Mouse (Mus musculus): ENCODE data around the gene Foxl1.

Foxl1 gene

GRCm38 (mm10) chr8:121127756-121128375 is at the start of gene Foxl1:
Gene Foxl1 (plus strand): TSS chr8:121127940.
- POLR2A ChIA-PET: interaction anchor here in 1 of 4 experiments (1.0 to 1.3 kb wide), 2 partner anchors 12 to 35 kb away, joined by 3 to 4 read pairs; partner anchors contain the start of gene Foxc2
- CTCF ChIA-PET: interaction anchor here in 1 of 4 experiments (0.6 to 1.5 kb wide), 4 partner anchors 11 to 1375 kb away, joined by 3 to 5 read pairs (median 4); partner anchors contain the start of gene Foxc2

GRCm38 (mm10) chr8:121078721-121079120 is 49.0 kb upstream of the Foxl1 start:
- ChIA-PET CTCF (interaction anchor here in 1 of 4 experiments (1.0 kb wide), 1 partner anchor 108 kb away, joined by 5 read pairs; no protein-coding TSS in a partner anchor), POLR2A (interaction anchor here in 2 of 4 experiments (0.6 to 0.7 kb wide), 3 partner anchors 17 to 878 kb away, joined by 3 to 4 read pairs (median 3); no protein-coding TSS in a partner anchor)

GRCm38 (mm10) chr8:121079201-121079600 is 48.5 kb upstream of the Foxl1 start:
- CTCF ChIA-PET: interaction anchor here in 1 of 4 experiments (0.5 kb wide), 1 partner anchor 518 kb away, joined by 5 read pairs; no protein-coding TSS in a partner anchor
- POLR2A ChIA-PET: interaction anchor here in 2 of 4 experiments (0.6 to 0.7 kb wide), 2 partner anchors 18 to 69 kb away, joined by 3 read pairs; no protein-coding TSS in a partner anchor

GRCm38 (mm10) chr8:121079944-121080343 is 47.8 kb upstream of the Foxl1 start:
- ChIA-PET CTCF (no interaction called here), POLR2A (interaction anchor here in 1 of 4 experiments (0.6 kb wide), 1 partner anchor 647 kb away, joined by 5 read pairs; no protein-coding TSS in a partner anchor)

GRCm38 (mm10) chr8:121080361-121081090 is 47.2 kb upstream of the Foxl1 start:
- ChIA-PET POLR2A (interaction anchor here in 2 of 4 experiments (0.6 to 1.3 kb wide), 4 partner anchors 12 to 648 kb away, joined by 3 to 5 read pairs (median 5); partner anchors contain the start of gene Foxc2 (in 1 of the 2)), CTCF (interaction anchor here in 2 of 4 experiments (0.7 to 1.0 kb wide), 2 partner anchors 24 to 193 kb away, joined by 3 read pairs; no protein-coding TSS in a partner anchor)

GRCm38 (mm10) chr8:121081398-121081797 is 46.3 kb upstream of the Foxl1 start:
- POLR2A ChIA-PET: interaction anchor here in 3 of 4 experiments (0.6 to 1.4 kb wide), 4 partner anchors 13 to 409 kb away, joined by 3 to 5 read pairs (median 3); partner anchors contain the start of gene Foxc2 (in 1 of the 3)
- CTCF ChIA-PET: interaction anchor here in 2 of 4 experiments (0.7 to 1.0 kb wide), 3 partner anchors 23 to 279 kb away, joined by 3 to 4 read pairs (median 3); no protein-coding TSS in a partner anchor

- ChIA-PET CTCF (interaction anchor here in 2 of 4 experiments (0.6 to 1.5 kb wide), 3 partner anchors 10 to 280 kb away, joined by 4 to 6 read pairs (median 6); no protein-coding TSS in a partner anchor), POLR2A (interaction anchor here in 3 of 4 experiments (0.6 to 1.4 kb wide), 3 partner anchors 27 to 1578 kb away, joined by 3 to 5 read pairs (median 4); partner anchors contain the start of gene Foxc2 (in 1 of the 3))
Observed at GRCm38 (mm10) chr8:121082218-121083092, 45.3 kb upstream of the Foxl1 start.

GRCm38 (mm10) chr8:121083093-121083935 is 44.4 kb upstream of the Foxl1 start:
- ChIA-PET CTCF (interaction anchor here in 2 of 4 experiments (0.6 to 1.5 kb wide), 2 partner anchors 9 to 199 kb away, joined by 6 read pairs; no protein-coding TSS in a partner anchor), POLR2A (interaction anchor here in 1 of 4 experiments (0.9 kb wide), 1 partner anchor 9 kb away, joined by 4 read pairs; no protein-coding TSS in a partner anchor)

- CTCF ChIA-PET: interaction anchor here in 1 of 4 experiments (1.0 kb wide), 1 partner anchor 261 kb away, joined by 3 read pairs; no protein-coding TSS in a partner anchor
Observed at GRCm38 (mm10) chr8:121083936-121084209, 43.9 kb upstream of the Foxl1 start.

GRCm38 (mm10) chr8:121084210-121084951 is 43.4 kb upstream of the Foxl1 start, which contains the start of gene Foxf1:
Gene Foxf1 (plus strand): TSS chr8:121084386.
- CTCF ChIA-PET: interaction anchor here in 1 of 4 experiments (1.0 to 1.1 kb wide), 2 partner anchors 20 to 261 kb away, joined by 3 read pairs; no protein-coding TSS in a partner anchor

More at GRCm38 (mm10) chr8:121083936-121084209, 43.9 kb upstream of the Foxl1 start:
- POLR2A ChIA-PET: interaction anchor here in 1 of 4 experiments (0.9 kb wide), 1 partner anchor 9 kb away, joined by 4 read pairs; no protein-coding TSS in a partner anchor

GRCm38 (mm10) chr8:121085011-121085410 is 42.7 kb upstream of the Foxl1 start:
- ChIA-PET CTCF (interaction anchor here in 2 of 4 experiments (0.5 to 1.1 kb wide), 3 partner anchors 19 to 262 kb away, joined by 3 to 11 read pairs (median 3); no protein-coding TSS in a partner anchor), POLR2A (no interaction called here)

More at GRCm38 (mm10) chr8:121084210-121084951, 43.4 kb upstream of the Foxl1 start, which contains the start of gene Foxf1:
- POLR2A ChIA-PET: interaction anchor here in 1 of 4 experiments (0.9 kb wide), 1 partner anchor 8 kb away, joined by 4 read pairs; no protein-coding TSS in a partner anchor

- ChIA-PET POLR2A (interaction anchor here in 1 of 4 experiments (0.6 kb wide), 1 partner anchor 717 kb away, joined by 6 read pairs; no protein-coding TSS in a partner anchor), CTCF (interaction anchor here in 2 of 4 experiments (0.5 to 1.1 kb wide), 2 partner anchors 19 to 40 kb away, joined by 3 to 11 read pairs; no protein-coding TSS in a partner anchor)
Observed at GRCm38 (mm10) chr8:121085561-121085960, 42.2 kb upstream of the Foxl1 start.

GRCm38 (mm10) chr8:121086004-121086900 is 41.5 kb upstream of the Foxl1 start:
- ChIA-PET POLR2A (interaction anchor here in 1 of 4 experiments (0.6 kb wide), 1 partner anchor 717 kb away, joined by 6 read pairs; no protein-coding TSS in a partner anchor), CTCF (no interaction called here)

GRCm38 (mm10) chr8:121088281-121088680 is 39.5 kb upstream of the Foxl1 start:
- CTCF ChIA-PET: interaction anchor here in 1 of 4 experiments (1.9 kb wide), 1 partner anchor 118 kb away, joined by 5 read pairs; no protein-coding TSS in a partner anchor
- POLR2A ChIA-PET: no interaction called here

Data from embryonic stem cell, embryonic (primary cell).